Mouse (Mus musculus): ENCODE measurements at regions not wholly inside any gene's neighbourhood (a gene's known extent, or its start where the extent isn't known, plus 50 kb on each side); places are given as distances from the start of the nearest gene placed in this dataset.
A peak's percentile ranks its signal among the peaks of the same experiment; 100 is the strongest.
"Not testable (repeated sequence)": the region's sequence is repeated elsewhere in the genome, so short reads cannot be mapped to it uniquely, and the experiment has no call there.

- no peak for DNase-seq (ENCODE audit: low spot score in 2 of 2)
These were observed 114.6 kb upstream of the Dyrk2 start for GRCm38 (mm10) chr10:118984580-118984979.

DNA sequence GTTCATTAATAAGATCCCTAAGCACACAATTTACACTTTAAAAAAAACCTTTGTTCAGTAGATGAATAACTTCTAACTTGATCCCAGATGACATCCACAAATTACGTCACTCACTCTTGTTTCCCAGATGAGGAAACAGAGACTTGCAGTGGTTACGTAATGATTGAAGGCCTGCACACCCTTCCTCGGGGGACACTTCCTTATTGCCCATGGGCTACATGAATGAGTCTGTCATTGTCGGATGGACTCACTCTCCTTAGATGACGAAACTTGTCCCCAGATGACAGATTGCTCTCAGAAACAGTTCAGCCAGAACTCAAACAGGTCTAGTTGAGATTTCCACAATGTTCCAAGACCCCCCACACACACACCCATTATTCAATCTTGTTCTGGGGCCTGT, 111.4 kb upstream of the Dyrk2 start:
- DNase-seq (ENCODE audit: low spot score in 2 of 2), result no peak

- no peak for DNase-seq (ENCODE audit: low spot score in 2 of 2)
These were observed 109.3 kb upstream of the Dyrk2 start for GRCm38 (mm10) chr10:118979339-118979738.

DNA sequence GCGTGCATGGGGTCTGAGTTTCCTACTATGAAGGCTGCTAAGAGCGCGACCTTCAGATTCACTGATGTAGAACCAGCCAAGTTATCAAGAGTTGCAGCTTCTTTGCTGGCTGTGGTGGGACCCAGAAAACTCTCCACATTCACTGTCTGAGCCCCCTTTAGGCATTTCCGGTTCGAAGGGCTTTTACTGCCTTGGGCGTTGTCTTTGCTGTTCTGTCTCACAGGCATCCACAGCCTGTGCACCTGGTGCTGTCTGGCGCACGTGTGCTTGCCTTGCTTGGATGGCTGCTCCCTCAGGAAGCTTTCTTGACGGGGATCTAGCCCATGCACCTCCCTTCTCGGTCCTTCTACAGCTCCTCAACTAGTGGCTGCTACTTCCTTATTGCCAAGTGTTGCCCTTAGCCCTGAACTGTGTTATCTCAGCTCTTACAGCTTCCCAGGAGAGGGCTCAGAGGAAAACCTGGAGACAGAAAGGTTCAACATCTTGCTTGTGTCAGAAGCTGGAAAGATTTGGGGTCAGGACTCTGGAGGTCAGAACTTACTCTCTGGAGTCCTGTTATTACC, 108.3 kb upstream of the Dyrk2 start:
- DNase-seq (ENCODE audit: low spot score in 2 of 2), result no peak

GRCm38 (mm10) chr10:118976447-118976846, 106.4 kb upstream of the Dyrk2 start:
- DNase-seq (ENCODE audit: low spot score in 2 of 2), result no peak

DNA sequence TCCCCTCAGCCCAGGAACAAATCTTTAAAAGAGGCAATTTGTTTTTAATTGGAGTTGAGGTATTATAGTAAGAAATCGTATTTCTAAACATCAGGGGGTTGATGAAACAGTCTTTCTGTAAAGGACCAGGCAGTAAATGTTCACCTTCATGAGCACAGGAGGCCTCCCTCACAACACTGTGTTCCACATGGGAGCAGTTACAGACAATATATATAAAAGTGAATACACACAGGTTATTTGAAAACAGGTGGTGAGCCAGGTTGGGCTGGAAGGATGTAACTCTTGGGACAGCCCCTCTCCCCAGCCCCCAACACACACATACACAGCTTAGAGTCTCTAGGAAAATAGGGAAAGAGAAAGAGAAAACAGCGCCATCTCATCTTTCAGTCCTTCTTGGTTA, 105.8 kb upstream of the Dyrk2 start:
- DNase-seq (ENCODE audit: low spot score in 2 of 2), result no peak

- DNase-seq (ENCODE audit: low spot score in 2 of 2), result no peak
These were observed 103.3 kb upstream of the Dyrk2 start for GRCm38 (mm10) chr10:118973324-118973723.

DNA sequence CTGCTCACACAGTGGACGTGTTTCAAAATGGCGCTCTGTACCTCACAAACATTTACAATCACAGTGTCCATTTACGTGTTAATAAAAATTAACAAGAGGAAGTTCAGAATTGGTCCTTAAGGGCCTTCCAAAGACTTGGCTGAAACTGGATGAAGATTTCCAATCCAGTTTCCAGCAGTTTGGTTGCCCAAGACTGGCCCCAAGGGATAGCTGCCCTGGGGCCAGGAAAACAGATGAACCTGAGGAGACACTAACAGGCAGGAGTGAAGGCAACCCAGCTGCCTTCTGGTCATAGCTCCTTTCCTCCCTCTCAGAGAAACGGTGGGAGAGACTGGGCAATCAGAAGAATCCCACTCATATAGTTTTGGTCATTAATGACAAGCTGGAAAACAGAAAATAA, 102.6 kb upstream of the Dyrk2 start:
- no peak for DNase-seq (ENCODE audit: low spot score in 2 of 2)

- DNase-seq (ENCODE audit: low spot score in 2 of 2), result no peak
These were observed 100.6 kb upstream of the Dyrk2 start for GRCm38 (mm10) chr10:118970457-118971175.

DNA sequence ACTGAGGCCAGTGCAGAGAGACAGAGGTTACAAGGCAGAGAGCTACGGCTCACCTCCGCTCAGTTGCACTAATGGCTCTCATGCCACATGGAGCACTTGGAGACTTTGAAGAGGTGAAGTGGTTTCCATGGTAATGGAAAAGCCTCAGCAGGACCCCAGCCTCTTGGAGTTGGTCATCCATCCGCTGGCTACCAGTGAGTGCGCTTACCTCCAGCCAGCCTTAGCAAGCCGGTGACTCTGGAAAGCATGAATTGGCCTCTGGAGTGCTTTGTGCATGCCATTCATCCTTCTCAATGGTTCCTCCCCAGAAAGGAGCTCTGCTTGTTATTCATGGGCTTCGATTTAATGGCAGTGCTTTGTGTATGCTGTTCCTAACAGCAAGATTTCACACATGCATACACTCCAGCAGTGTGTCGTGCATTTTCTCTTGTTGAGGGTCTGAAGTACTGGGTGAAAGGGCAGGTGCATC, 91.7 kb upstream of the Dyrk2 start:
- DNase-seq (ENCODE audit: low spot score in 2 of 2), result no peak

DNA sequence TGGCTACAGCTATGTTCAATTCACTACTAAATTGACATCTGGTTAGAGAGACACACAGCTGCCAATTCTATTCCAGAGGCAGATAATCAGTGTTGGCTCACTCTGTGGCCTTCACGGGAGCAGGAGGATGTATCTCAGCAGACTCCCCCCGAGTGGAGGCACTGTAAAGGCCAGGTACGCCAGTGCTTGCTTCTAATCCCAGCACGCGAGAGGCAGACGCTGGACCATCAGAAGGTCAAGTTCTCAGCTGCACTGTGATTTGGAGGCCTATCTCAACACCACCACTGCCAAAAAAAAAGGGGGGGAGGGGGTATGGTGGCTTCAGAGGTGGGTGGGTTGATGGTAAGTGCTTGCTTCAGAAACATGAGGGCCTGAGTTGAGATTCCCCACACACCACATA, 90.1 kb upstream of the Dyrk2 start:
- no peak for DNase-seq (ENCODE audit: low spot score in 2 of 2)

- DNase-seq (ENCODE audit: low spot score in 2 of 2), result no peak
These were observed 89.6 kb upstream of the Dyrk2 start for GRCm38 (mm10) chr10:118959623-118960022.

GRCm38 (mm10) chr10:118956352-118956751, 86.3 kb upstream of the Dyrk2 start:
- peak in 1 of 2 experiments; percentile 39 for DNase-seq (ENCODE audit: low spot score in 2 of 2)

DNA sequence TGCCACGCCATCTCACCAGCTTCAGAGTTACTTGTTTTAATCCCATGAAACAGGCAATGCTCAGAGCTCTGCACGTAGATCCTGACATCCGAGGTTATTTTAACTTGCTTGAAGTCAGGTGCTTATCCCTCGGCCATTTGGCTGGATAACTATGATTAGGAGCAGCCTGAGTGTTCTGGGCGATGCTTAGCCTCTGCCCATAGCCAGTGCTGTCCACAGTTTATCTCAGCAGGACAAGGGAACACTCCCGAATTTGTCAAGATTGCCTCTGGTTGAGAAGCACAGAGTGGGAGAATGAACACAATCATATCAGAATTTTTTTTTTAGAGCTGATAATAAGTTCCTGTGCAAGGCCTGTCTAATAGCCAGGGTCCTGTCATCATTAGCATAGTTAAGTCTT, 83.4 kb upstream of the Dyrk2 start:
- no peak for DNase-seq (ENCODE audit: low spot score in 2 of 2)

GRCm38 (mm10) chr10:118952756-118953155, 82.7 kb upstream of the Dyrk2 start:
- no peak for DNase-seq (ENCODE audit: low spot score in 2 of 2)

DNA sequence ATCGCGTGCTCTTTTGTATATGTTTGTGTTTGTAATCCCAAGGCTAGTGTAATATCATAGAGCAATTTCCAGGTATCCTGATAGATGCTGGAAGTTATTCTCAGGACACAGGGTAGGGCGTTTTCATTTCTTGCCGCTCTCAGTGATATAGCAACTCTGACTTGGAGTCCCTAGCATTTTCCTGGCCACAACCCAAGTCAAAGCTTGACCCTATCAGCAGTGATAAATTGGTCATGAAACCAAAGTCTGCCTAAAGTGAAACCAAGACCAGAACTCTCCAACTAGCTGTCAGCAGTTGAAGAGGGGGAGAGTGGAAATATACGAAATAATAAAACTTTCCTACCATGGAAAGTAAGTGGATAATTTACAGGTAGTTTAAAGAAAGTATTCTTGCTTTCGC, 77.7 kb upstream of the Dyrk2 start:
- DNase-seq (ENCODE audit: low spot score in 2 of 2), result no peak

DNA sequence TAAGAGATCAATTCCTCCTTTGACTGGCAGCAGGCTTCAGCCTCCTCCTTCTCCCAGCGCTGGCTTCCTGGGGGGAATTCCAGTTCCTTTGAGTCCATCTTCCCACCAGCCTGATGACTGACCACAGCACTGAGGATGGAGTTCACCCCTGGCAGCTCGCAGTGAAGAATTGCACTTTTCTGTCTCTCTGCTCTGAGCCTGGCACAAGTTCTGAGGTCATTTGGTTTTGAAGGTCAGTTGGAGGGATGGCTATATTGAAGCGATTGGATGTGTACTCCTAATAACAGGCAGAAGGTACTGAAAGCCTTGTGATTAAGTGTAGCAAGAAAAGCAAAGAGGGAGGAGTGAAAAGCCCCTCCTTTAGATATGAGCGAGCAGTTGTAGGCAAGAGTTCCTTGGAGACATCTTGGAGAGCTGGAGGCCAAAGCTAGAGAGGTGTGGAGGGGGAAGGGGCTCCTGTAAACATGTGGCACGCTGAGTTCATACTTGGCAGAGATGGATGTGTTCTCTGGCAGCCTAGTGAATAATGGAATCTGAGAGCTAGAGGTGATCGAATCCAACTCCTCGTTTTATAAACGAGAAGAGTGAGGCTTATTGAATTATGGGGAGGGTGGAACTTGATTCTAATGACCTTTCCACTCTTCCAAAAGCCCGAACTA, 77.1 kb upstream of the Dyrk2 start:
- DNase-seq (ENCODE audit: low spot score in 2 of 2), result no peak

GRCm38 (mm10) chr10:118927316-118927715, 57.3 kb upstream of the Dyrk2 start:
- no peak for DNase-seq (ENCODE audit: low spot score in 2 of 2)

GRCm38 (mm10) chr10:118923473-118924185, 53.6 kb upstream of the Dyrk2 start:
- DNase-seq (ENCODE audit: low spot score in 2 of 2), result no peak

DNA sequence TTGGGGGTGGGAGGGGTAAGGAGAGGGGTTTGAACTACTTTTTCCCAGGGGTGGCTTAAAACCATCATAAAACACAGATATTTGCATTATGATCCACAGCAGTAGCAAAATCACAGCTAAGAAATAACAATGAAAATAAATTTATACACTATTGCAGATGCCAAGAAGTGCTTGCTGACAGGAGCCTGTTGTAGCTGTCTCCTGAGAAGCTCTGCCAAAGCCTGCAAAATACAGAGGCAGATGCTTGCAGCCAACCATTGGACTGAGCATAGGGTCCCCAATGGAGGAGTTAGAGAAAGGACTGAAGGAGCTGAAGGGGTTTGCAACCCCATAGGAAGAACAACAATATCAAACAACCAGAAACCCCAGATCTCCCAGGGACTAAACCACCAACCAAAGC, 52.1 kb upstream of the Dyrk2 start:
- DNase-seq (ENCODE audit: low spot score in 2 of 2), result not testable (repeated sequence)
